Mouse (Mus musculus) MEL-GATA-1-ER (cell line): ENCODE results near the gene Gm6525.

ENCODE experiments used
- DNase-seq: peaks from one replicate; pipeline ENCODE4 v3.0.0-alpha.2; 2012; ENCODE audit warnings: low read depth; ENCODE audit errors: extremely low read depth

The Gm6525 gene

GRCm38 (mm10) chr3:84173581-84174154 lies at the start of gene Gm6525:
TSS of gene Gm6525 (plus strand) at chr3:84174104.
- DNase-seq = no peak

DNA sequence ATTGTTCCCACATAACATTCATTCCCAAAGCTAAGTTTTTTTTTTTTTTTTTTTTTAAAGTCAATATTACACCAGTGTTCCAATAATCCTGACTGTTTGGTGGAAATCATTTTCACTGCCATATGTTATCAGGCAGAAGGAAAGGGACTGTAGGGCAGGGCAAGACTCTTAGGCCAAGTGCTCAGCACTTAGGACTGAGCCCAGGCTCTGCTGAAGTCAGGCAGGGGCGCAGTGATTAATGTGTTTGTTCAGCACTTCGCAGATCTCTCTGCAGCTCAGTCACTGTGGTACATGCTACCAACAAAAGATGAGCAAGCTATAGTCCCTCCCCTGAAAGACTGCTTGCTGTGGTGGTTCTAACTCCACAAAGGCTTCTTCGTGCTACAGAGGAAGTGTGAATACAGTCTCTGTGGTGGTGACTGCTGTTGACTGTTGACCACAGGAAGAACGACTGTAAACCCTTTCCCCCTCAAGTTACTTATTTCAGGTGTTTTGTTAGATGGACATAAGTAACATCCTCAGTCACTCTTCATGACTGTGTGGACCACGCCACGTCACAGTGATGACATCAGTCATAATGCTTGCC lies 48.1 kb upstream of the Gm6525 start:
- DNase-seq = no peak

- no peak for DNase-seq
Observed at GRCm38 (mm10) chr3:84126721-84127120, 47.2 kb upstream of the Gm6525 start.

GRCm38 (mm10) chr3:84127431-84127830 lies 46.5 kb upstream of the Gm6525 start:
- DNase-seq = no peak

GRCm38 (mm10) chr3:84128871-84129870 lies 44.7 kb upstream of the Gm6525 start:
- DNase-seq = no peak

- DNase-seq = no peak
Observed at GRCm38 (mm10) chr3:84130776-84131175, 43.1 kb upstream of the Gm6525 start.

DNA sequence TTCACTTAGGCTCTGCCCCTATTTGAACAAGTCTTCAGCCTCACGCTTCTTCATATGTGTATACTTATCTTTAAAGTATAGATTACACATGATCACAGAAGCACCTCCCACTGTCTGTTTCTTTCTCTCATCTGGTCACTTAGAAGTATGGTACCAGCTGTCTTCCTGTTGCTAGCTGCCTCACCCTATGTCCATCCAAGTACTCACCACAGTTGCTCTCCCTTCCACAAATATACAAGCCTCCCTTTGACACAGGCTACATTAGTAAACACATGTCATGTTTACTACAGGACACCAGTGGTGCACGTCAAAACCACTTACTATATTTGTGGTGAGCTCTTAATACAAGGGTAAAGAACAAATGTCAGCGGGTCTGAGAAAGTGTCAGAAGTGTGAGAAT lies 42.5 kb upstream of the Gm6525 start:
- DNase-seq = no peak

DNA sequence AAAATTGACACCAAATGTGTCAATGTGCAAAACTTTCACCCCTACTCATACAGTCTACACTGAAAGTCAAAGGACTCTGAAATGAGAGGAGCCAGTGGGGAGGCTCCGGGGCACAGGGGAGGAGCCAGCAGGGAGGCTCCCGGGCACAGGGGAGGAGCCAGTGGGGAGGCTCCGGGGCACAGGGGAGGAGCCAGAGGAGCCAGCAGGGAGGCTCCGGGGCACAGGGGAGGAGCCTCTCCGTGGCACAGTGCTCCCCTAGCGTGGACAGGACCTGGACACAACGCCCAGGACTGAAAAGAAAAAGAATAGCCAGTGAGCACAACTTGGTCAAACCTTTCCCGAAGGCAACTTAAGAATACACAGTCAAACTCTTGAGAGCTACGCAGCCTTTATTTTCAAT lies 38.5 kb upstream of the Gm6525 start:
- peak; percentile 51 for DNase-seq

- DNase-seq = no peak
Observed at GRCm38 (mm10) chr3:84135933-84136332, 38.0 kb upstream of the Gm6525 start.

DNA sequence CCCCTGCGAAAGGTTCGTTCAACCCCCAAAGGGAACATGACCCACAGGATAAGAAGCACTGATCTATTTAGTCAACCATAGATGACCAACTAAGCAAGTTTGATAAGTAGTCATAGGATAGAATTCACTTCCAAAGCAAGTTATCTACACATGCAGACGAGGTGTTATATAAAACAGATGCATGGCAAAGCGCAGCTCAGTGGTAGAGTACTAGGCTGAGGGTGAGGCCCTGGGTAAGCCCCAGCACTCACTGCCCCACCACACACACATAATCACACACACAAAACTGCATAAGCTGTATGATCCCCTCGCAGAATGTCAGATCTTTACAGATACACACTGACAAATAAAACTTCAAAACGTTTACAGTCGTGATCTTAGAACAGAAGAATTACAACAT lies 37.4 kb upstream of the Gm6525 start:
- no peak for DNase-seq

DNA sequence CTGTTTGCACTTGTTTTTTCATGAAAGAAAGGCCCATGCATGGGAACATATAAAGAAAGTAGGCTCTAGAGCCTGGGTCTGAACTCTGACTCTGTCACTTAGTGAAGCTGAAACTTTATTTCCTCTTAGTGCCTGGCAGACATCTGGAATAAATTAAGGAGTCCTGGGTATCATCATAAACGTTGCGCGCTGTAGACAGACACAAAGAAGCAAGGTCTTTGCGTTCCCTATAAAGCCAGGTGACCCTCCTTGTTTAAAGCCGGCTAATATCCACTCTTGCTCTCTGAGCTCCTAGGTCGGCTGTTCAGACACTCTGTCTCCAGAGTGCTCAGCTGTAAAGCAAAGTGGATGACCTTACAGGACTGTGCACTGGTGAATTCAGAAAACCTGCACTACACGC lies 33.0 kb upstream of the Gm6525 start:
- no peak for DNase-seq

- DNase-seq = no peak
Observed at GRCm38 (mm10) chr3:84149831-84150230, 24.1 kb upstream of the Gm6525 start.

DNA sequence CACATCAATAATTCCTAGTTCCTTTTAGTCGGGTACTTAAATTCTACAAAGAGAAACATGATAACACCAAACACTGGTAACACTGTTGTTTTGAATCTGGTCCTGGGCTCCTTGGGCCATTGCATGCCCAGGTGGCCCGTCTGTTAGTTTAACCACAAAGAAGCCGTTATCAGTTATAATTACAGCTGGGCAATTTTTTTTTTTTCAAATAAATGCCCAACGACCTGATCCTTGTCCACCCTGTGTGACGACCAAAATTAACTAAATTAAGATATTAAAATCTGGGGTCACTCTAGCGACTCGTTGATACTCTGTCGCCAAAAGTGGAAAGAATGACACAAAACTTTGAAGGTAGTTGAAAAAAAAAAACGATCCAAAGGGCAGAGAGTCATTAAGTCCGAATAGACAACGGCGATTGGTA lies 19.2 kb upstream of the Gm6525 start:
- DNase-seq = peak; percentile 41

DNA sequence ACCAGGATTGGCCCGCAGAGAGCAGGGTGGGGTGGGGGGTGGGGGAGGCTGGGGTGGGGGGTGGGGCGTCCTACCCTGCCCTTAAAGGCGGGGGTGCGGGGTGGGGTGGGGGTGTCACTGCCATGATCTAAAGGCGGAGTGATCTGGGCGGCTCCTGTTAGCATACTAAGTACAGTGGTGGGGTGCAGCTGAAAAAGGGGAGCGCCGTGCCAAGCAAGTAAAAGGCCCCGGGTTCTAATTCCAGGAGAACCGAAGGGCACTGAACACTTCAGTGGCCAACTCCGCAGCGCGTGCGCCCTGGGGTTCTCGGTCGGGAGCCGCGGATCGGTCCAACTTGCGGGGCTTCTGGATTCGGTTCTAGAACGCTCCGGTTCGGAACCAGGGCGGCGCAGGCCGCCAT lies 18.8 kb upstream of the Gm6525 start:
- DNase-seq = peak; percentile 82

DNA sequence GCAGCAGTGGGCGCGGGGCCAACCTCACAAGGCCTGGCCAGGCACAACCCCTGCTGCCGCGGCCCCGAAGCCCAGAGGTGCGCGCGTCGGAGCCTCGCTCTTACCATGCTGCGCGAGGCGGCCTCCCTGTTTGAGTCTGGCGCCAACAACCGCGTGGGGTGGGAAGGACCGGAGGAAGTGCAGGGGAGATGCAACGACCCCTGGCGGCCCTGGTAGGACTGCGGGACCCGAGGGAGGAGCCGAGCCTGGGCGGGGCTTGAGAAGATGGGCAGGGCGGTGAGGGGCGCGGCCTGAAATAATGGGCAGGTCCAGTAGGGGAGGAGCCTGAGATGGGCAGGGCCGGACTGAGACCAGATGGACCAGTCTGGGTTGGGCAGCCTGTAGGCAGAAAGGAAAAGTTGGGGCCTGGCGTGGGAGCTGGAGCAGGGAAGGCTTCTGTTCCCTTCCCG lies 18.3 kb upstream of the Gm6525 start, which contains the start of gene Mnd1:
Mnd1 (minus strand) TSS at position 229 of the 449 bp plus-strand sequence.
- DNase-seq = peak; percentile 80

- no peak for DNase-seq
Observed at GRCm38 (mm10) chr3:84156105-84156504, 17.8 kb upstream of the Gm6525 start.

- no peak for DNase-seq
Observed at GRCm38 (mm10) chr3:84157011-84157410, 16.9 kb upstream of the Gm6525 start.

DNA sequence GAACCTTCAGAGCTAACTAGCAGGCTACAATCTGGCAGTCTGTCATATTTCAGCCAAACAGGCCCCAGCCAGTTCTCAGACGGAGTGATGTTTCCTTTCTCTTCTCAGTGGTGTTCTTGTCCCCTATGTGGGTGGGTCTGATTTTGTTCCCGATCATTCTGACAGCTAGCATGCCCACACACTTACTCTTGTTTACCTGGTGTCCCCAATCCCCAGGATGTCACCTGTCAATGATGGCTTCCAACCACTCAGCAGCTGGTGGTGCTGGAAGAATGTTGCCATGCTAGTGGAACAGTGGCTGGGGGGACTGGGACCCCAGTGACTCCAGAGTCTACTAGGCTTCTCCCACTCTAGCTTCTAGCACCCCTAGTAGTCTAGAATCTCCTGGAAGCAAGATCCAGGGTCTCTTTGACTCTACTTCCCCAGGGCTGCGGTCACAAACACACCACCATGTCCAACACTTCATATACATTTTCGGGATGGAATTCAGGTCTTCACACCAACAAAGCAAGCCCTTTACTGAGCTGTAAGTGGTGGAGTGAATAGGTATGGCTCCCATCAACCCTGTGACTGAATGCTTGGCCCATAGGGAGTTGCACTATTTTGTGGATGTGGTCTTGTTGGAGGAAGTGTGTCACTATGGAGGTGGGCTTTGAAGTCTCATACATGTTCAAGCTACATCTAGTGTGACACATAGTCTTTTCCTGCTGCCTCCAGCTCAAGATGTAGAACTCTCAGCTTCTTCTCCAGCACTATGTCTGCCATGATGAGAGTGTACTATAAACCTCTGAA lies 16.1 kb upstream of the Gm6525 start:
- DNase-seq = no peak

- DNase-seq = no peak
Observed at GRCm38 (mm10) chr3:84165391-84165790, 8.5 kb upstream of the Gm6525 start.

DNA sequence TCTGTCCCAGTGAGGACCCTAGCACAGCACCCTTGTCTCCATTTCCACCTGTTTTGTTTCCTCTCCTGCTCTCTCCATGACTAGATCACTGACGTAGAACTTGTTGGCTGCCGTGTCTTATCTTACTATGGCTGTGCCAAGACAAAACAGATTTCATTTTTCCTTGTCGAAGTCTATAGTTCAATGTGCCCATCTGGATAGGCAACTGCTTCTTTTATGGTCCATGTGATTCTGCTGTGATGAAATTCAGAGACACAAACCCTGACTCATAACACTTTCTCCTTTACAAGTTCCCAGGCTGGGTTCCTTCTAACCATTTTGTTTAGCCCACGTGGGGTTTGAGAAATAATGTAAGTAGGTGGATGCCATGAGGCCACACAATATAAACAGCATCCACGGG lies 7.8 kb upstream of the Gm6525 start:
- DNase-seq = no peak

- no peak for DNase-seq
Observed at GRCm38 (mm10) chr3:84168943-84169342, 5.0 kb upstream of the Gm6525 start.
